Mouse (Mus musculus): Measurements from ENCODE around the gene Rbm33. TPM values are rescaled to one million over a fixed set of nuclear protein-coding genes. Genes with fewer than 3 reads are reported as not detected.
A peak's percentile ranks its signal among the peaks of the same experiment; 100 is the strongest.

Rbm33 gene
- total RNA-seq, 2 experiments from 2014 or later = 60.4 to 60.5 TPM

DNA sequence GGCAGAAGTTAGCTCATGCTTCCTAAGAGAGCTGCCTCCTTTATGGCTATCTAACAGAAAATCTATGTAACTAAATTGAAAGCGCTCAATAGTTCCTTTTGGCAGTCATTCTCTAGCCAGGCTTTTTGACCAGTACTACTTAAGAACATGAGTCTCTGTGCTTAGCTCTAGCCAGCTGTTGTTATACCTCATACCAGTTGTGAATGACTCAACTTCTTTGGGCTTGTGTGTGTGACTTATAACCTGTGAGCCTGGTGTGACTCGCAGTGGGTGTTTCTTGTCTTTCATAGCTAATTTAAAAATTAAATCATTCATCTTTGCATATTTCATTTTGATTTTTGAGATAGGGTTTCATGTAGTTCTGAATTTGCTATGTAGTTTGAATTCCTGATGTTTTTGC, 80.4 kb downstream of the Rbm33 start:
- ATAC-seq (replicated peaks; ENCODE audit: low FRiP score, low TSS enrichment, poor library complexity, severe bottlenecking) = no peak

DNA sequence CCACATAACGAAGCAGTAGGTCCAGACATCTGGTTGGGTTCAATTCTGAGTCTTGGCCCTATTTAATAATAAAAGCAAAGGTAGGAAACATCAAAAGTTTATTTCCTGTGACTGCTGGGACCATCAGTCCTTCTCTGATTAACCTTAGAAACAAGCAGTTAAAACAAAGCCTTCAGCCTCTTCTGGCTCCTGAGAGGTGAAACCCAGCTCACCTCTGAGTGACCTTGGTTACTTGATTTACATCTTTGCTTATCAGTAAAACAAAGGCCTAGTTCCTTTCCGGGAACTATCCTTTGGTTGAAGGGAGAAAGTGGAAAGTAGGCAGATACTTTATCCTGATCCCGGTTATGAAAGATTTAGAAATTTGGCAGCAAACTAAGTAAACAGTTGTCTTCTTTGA, 81.8 kb downstream of the Rbm33 start:
- no peak for ATAC-seq (replicated peaks; ENCODE audit: low FRiP score, low TSS enrichment, poor library complexity, severe bottlenecking)

- ATAC-seq (replicated peaks; ENCODE audit: low FRiP score, low TSS enrichment, poor library complexity, severe bottlenecking) = no peak
These were observed 82.7 kb downstream of the Rbm33 start for GRCm38 (mm10) chr5:28399451-28400115.

GRCm38 (mm10) chr5:28402756-28403155, 85.8 kb downstream of the Rbm33 start:
- ATAC-seq (replicated peaks; ENCODE audit: low FRiP score, low TSS enrichment, poor library complexity, severe bottlenecking) = no peak

DNA sequence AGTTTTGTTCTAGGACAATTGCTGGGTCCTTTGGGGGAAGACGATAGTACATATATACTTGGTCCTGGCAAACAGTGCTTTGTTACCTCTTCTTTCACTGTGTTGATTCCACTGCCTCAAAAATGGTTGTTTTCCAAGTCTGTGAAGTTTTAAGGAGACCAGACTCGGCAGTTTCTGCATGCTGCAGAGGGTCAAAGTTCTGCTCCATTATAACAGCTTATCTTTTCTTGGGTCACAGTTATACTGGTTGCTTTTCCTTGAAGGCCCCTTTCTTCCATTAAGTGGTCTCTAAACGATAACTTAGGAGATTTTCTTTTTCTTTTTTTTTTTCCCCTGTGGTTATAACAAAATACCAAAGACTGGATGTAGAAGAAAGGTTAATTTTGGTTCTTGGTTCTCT, 89.7 kb downstream of the Rbm33 start:
- ATAC-seq (replicated peaks; ENCODE audit: low FRiP score, low TSS enrichment, poor library complexity, severe bottlenecking) = no peak

DNA sequence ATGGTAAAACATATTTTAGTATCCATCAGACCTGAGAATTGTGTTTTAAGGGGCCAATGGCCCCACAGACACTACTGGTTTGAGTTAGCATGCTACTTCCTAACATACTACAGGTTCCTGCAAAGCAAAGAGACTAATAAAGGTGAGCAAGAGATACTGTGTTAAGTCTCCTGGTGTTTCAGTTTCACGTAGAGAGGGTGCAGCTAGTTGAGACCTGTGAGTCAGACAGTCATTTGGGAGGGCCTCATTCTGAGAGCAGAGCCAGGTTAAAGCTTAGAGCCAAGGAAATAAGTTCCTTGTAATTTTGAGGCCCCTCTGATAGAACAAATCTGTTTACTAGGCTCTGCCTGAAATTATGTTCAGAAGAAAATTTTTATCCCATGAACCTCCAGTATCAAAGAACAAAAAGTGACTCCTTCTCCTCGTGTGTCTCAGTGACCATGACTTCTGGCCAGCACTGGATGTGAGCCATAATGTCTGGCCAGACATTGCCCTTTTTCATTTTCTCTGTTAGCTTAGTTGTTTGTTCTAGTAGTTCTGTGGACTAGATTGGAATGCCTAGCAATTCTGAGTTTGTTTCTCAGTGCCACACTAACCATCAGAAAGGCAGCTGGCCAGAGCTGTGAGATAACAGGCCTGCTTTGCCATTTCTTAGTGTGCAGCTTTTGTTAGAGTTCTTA, 95.2 kb downstream of the Rbm33 start:
- no peak for ATAC-seq (replicated peaks; ENCODE audit: low FRiP score, low TSS enrichment, poor library complexity, severe bottlenecking)

DNA sequence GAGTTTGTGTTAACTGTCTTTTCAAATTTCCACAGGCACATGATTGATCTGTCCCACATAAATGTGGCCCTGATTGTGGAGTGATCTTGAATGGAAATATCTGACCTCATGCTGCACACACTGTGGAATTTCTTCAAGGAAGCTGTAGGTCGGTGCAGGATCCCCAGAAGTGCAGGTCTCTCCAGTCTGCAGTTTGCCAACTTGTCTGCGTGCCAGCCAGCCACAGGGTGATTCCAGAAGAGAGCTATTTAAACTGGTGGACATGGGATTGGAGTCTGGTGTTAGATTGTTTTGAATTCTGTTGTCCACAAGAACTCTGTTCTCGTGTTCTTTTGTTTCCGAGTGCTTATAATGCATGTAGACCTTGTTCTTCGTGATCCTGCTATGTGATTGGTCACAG, 96.6 kb downstream of the Rbm33 start:
- no peak for ATAC-seq (replicated peaks; ENCODE audit: low FRiP score, low TSS enrichment, poor library complexity, severe bottlenecking)

DNA sequence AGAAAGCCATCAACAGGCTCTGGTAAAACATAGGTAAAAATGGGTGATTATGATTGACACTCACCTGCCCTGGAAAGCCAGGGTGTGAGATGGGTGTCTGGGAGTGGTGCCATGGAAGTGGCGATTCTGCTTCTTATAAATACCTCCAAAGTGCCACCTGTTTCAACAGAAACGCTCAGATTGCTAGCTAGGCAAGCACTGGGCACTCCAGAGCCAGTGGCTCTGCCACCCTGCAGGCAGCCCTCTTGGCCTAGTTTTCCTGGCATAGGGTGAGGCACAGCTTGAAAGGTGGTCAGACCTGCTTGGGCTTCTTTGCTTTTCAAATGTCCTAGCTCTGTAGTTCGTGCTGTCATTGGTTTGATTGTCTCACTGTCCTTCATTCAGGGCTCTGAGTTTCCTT, 97.2 kb downstream of the Rbm33 start:
- ATAC-seq (replicated peaks; ENCODE audit: low FRiP score, low TSS enrichment, poor library complexity, severe bottlenecking) = no peak

DNA sequence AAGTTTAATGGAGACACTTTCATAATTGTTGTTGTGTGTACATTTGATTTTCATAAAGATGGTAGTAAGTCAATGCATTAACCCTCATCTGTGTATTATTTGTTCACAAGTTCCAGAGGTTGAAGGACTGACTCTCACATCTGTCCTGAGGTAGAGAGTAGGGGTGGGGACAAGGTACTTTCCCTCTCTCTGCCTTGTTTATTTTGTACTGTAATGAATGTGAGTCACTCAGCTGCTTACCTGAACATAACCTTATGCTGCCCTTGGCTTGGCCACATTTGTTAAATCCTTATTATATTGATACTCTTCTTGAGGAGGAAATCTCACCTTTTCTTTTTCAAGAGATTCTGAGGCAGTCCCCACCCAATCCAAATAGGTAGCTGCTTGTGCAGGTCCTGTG, 99.1 kb downstream of the Rbm33 start:
- no peak for ATAC-seq (replicated peaks; ENCODE audit: low FRiP score, low TSS enrichment, poor library complexity, severe bottlenecking)

DNA sequence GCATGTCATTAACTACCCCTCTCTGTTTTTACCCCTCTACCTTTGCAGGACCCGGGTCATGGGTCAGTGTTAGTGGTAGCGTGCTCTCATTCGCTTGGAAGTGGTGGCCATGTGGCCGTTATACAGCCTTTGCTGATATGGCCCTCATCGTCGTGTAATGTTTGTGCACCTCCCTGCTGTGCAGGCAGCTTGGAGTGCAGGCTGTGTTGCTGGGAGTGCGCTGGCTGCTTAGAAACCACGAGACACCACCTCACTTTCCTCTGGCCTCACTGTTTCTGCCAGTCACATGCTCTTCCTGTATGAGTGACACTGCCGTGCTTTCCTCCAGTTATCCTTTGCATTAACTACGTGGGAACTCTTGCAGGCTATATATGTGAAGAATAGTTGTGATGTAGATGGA, 101.8 kb downstream of the Rbm33 start:
- ATAC-seq (replicated peaks; ENCODE audit: low FRiP score, low TSS enrichment, poor library complexity, severe bottlenecking) = no peak

GRCm38 (mm10) chr5:28419640-28420265, 102.8 kb downstream of the Rbm33 start:
- ATAC-seq (replicated peaks; ENCODE audit: low FRiP score, low TSS enrichment, poor library complexity, severe bottlenecking) = no peak

DNA sequence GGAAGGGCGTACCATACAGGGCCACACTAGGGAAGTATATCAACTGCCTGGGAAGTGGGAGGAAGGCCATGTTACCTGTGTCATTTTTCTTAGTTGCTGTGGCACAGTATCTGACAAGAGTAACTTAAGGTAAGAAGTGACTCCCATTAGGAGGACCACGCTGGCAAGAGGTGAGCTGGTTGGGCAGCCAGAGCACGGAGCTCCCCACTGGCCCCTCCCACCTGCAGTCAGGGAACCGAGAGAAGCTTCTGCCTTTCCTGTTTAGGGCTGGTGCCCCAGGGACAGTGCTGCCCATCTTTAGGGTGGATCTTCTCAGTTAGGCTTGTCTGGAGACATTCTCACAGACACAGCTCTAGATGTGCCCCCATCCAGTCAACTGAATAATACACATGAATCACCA, 106.9 kb downstream of the Rbm33 start:
- no peak for ATAC-seq (replicated peaks; ENCODE audit: low FRiP score, low TSS enrichment, poor library complexity, severe bottlenecking)

- ATAC-seq (replicated peaks; ENCODE audit: low FRiP score, low TSS enrichment, poor library complexity, severe bottlenecking) = no peak
These were observed 109.0 kb downstream of the Rbm33 start for GRCm38 (mm10) chr5:28425926-28426325.

DNA sequence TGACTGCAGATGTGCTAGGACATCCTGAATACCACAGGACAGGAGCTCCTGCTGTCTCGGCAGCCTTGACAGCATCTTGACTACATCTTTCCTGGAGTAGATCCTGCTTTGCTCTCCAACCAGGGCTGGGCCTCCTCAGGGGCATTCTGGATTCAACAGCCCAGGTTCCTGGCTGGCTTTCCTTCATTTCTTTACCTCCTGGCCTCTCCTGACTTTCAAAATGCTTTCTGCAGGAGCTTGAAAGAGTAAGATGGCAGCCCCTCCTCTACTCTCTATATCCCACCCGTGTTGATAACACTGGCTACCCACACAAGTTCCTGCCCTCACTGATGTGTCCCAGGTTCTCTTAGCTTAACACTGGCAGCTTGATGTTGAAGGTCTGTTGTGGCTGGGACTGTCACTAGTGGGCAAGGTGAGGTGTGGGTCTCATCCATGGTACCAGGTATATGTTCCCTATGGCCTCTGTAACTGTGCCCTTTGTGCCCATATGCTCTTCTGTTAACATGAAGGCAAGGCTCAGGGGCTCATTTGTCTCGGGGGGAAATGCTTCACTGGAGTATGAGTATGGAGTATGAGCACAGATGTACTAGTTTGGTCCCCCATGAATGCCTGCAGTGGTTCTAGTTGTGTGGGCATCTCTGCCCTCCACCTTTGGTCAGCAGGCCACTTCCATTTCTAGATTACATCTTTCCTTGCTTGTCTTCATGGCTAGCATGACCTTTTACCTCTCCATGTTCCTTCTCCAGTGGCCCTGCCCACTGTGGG, 133.4 kb downstream of the Rbm33 start:
- no peak for ATAC-seq (replicated peaks; ENCODE audit: low FRiP score, low TSS enrichment, poor library complexity, severe bottlenecking)

DNA sequence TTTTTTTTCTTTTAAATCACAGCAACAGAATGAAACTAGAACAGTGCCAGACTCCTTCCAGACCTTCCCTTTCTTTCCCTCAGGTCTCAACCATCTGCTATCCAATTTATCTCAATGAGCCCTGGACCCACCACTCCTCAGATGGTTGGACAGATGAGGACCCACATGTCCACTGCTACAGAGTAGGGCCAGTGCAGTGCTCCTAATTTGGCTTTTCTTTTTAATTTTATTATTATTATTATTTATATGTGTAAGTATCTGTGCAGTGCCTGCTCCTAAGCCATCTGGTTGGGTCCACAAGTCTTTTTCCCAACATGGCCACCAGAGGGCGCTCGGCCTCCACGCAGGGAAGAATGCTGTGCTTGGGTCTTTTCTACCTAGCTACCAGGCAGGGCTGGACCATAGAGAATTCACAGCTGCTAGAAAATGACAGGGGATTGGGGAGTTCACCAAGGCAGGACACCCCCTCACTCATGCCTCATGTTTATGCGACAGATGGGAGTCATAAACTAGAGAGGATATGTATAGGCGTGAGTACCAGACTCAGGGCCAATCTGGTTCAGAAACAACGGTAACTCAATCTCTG, 134.2 kb downstream of the Rbm33 start:
- ATAC-seq (replicated peaks; ENCODE audit: low FRiP score, low TSS enrichment, poor library complexity, severe bottlenecking) = peak; percentile 79

DNA sequence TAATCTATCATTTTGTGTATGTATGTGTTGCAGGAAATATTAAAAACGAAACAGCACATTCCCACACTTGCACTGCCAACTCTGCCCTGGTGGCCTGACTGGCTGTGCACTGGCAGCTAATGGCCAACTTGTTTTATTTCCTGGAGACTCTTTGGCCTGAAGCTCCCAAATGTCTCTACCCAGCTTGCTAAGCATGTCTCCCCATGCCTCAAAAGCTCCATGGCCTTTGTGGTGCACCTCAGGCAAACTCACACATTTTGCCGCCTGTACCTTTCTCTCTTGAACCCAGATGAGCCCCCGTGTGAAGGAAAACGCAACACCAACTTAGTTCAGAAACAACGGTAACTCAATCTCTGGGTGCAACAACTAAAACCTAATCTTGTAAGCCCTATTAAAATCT, 136.2 kb downstream of the Rbm33 start:
- ATAC-seq (replicated peaks; ENCODE audit: low FRiP score, low TSS enrichment, poor library complexity, severe bottlenecking) = no peak

GRCm38 (mm10) chr5:28453523-28453922, 136.6 kb downstream of the Rbm33 start:
- no peak for ATAC-seq (replicated peaks; ENCODE audit: low FRiP score, low TSS enrichment, poor library complexity, severe bottlenecking)

DNA sequence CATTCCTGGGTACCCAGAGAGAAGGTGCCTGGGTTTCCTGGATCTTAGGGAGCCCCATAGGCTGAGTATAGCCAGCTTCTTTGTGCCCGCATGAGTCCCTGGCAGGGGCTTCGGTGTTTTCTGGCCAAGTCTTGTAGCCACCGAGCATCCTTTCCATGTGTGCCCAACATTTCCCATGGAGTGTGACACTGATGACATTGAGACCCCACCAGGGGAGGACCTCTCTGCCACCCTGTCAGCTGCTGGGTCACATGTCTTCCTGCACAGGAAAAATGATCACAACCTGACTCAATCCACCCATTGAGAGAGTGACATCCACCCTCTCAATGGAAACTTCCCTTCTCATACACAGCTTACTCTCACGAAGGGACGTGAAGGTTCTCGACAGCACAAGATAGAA, 137.6 kb downstream of the Rbm33 start:
- ATAC-seq (replicated peaks; ENCODE audit: low FRiP score, low TSS enrichment, poor library complexity, severe bottlenecking) = no peak

DNA sequence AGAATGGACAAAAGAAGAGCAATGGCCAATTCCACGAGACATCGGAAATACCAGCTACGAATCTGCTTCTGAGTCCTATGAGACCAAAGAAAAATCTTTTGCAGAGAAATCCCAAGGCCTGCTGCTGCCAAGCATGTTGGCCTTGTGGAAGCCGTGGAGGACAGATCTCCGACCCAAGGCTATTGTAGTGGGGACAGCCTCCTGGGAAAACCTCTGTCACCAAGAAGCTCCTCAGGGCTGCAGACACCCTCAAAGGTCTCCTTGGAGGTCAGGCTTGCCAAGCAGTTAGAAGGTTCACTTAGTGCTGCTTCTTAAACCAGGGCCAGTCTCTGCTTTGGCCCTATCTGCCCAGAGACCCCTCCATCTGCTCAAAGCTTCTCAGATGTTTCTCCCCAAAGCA, 138.8 kb downstream of the Rbm33 start:
- no peak for ATAC-seq (replicated peaks; ENCODE audit: low FRiP score, low TSS enrichment, poor library complexity, severe bottlenecking)

GRCm38 (mm10) chr5:28456366-28456765, 139.4 kb downstream of the Rbm33 start:
- no peak for ATAC-seq (replicated peaks; ENCODE audit: low FRiP score, low TSS enrichment, poor library complexity, severe bottlenecking)

All from megakaryocyte-erythroid progenitor cell, adult 5-6 weeks (primary cell).